8 mouse cellular contexts compared by ENCODE assay signal in genomic region chr8:11788252-11788651, GRCm38 (mm10). TPM values are rescaled to one million over a fixed set of nuclear protein-coding genes. Genes with fewer than 3 reads are reported as not detected.
DNase-seq lines count a peak whose midpoint lies in the region; ATAC-seq and TF ChIP-seq lines count a peak whose summit lies in the region.

No protein-coding gene starts in this region.

- TF ChIP-seq CTCF in ES-Bruce4 (IDR thresholded peaks at IDR 0.05; ENCODE audit: low read depth, low read length) = peak; percentile 47
- TF ChIP-seq CTCF in lung, embryonic 14.5 days (IDR thresholded peaks at IDR 0.05; ENCODE audit: low read depth) = peak; percentile 57

- no peak overlapping the region for H3K27ac ChIP-seq in ES-Bruce4 (ENCODE audit: insufficient read depth, low read length)
- no peak overlapping the region for H3K27ac ChIP-seq in embryonic facial prominence, embryonic 11.5 days (replicated peaks; ENCODE audit: low read depth, low read length)
- H3K27ac ChIP-seq in lung, embryonic 14.5 days (ENCODE audit: low read depth) = no peak overlapping the region

- H3K9me3 ChIP-seq in ES-Bruce4 (replicated peaks; ENCODE audit: control insufficient read depth, insufficient read depth, low read length, poor library complexity, severe bottlenecking) = no peaks in the 10 kb centered on the region
- H3K9me3 ChIP-seq in embryonic facial prominence, embryonic 11.5 days (replicated peaks; ENCODE audit: control insufficient read depth, low read length) = no peaks in the 10 kb centered on the region
- no peaks in the 10 kb centered on the region for H3K9me3 ChIP-seq in lung, embryonic 14.5 days (ENCODE audit: low read depth, low read length)

- intact Hi-C loops in left cerebral cortex, postnatal 4 days (cut with DNase I) = no loop called here

- no peaks in the 10 kb centered on the region for H3K27me3 ChIP-seq in ES-Bruce4 (ENCODE audit: control insufficient read depth, insufficient read depth, low read length, poor library complexity, severe bottlenecking)
- H3K27me3 ChIP-seq in embryonic facial prominence, embryonic 11.5 days (ENCODE audit: control insufficient read depth, insufficient read depth, low read length) = no peaks in the 10 kb centered on the region
- no peaks in the 10 kb centered on the region for H3K27me3 ChIP-seq in lung, embryonic 14.5 days (ENCODE audit: insufficient read depth, low read length)

- H3K9ac ChIP-seq in ES-Bruce4 (ENCODE audit: low read depth, poor library complexity, severe bottlenecking) = no peak overlapping the region
- H3K9ac ChIP-seq in embryonic facial prominence, embryonic 11.5 days (replicated peaks; ENCODE audit: low read length) = no peak overlapping the region
- H3K9ac ChIP-seq in lung, embryonic 14.5 days = no peak overlapping the region

- no peak overlapping the region for H3K4me3 ChIP-seq in ES-Bruce4 (ENCODE audit: low read depth, low read length)
- no peak overlapping the region for H3K4me3 ChIP-seq in embryonic facial prominence, embryonic 11.5 days (ENCODE audit: low read depth, low read length)
- H3K4me3 ChIP-seq in lung, embryonic 14.5 days (ENCODE audit: low read depth, low read length) = no peak overlapping the region

- no peak overlapping the region for H3K4me2 ChIP-seq in embryonic facial prominence, embryonic 11.5 days (ENCODE audit: low read depth, low read length)
- H3K4me2 ChIP-seq in lung, embryonic 14.5 days = no peak overlapping the region

- 65% methylated on average over 8 of the region's 8 CpGs for WGBS in embryonic facial prominence, embryonic 11.5 days
- WGBS in lung, embryonic 14.5 days = 45% methylated on average over 8 of the region's 8 CpGs

- no peaks in the 10 kb centered on the region for H3K4me1 ChIP-seq in ES-Bruce4 (ENCODE audit: control insufficient read depth, insufficient read depth, low read length)
- no peaks in the 10 kb centered on the region for H3K4me1 ChIP-seq in embryonic facial prominence, embryonic 11.5 days (ENCODE audit: control insufficient read depth, insufficient read depth, low read length)
- H3K4me1 ChIP-seq in lung, embryonic 14.5 days (ENCODE audit: insufficient read depth) = no peaks in the 10 kb centered on the region

- H3K36me3 ChIP-seq in ES-Bruce4 (ENCODE audit: control insufficient read depth, insufficient read depth, low read length, poor library complexity, severe bottlenecking) = peaks cover 7% of the 10 kb centered on the region
- no peaks in the 10 kb centered on the region; the same call in 1 of the 2 replicates for H3K36me3 ChIP-seq in embryonic facial prominence, embryonic 11.5 days (replicated peaks; ENCODE audit: control insufficient read depth, insufficient read depth, low read depth, low read length)
- H3K36me3 ChIP-seq in lung, embryonic 14.5 days (ENCODE audit: insufficient read depth) = peaks cover 51% of the 10 kb centered on the region

- no peak for ATAC-seq in embryonic facial prominence, embryonic 11.5 days (replicated peaks; ENCODE audit: insufficient number of reproducible peaks, low FRiP score, low TSS enrichment, low read depth)
- no peak for ATAC-seq in lung, embryonic 14.5 days (ENCODE audit: insufficient read depth)
- no peak for ATAC-seq in activated CD4-positive, CD25-positive, alpha-beta regulatory T cell, adult 4 months

- no peak for TF ChIP-seq POLR2A in ES-Bruce4 (IDR thresholded peaks at IDR 0.05; ENCODE audit: insufficient read depth, low read length)

- no peak for TF ChIP-seq EP300 in ES-Bruce4 (IDR thresholded peaks at IDR 0.05; ENCODE audit: insufficient read depth, low read depth, low read length)

- DNase-seq in left cerebral cortex, postnatal 4 days = peak; percentile 62
- no peak for DNase-seq in left cerebral cortex, adult 18-20 months (ENCODE audit: low spot score in 2 of 2)
- DNase-seq in adrenal gland, adult (ENCODE audit: inconsistent age in 2 of 2, low spot score in 1 of 2) = peak; percentile 53 to 85
- DNase-seq in embryonic facial prominence, embryonic 11.5 days (ENCODE audit: low spot score) = peak; percentile 39
- DNase-seq in lung, embryonic 14.5 days = peak; percentile 61
- no peak for DNase-seq in left cerebral cortex, adult 8-10 months (ENCODE audit: low spot score in 2 of 2)

RNA-seq across cellular contexts. Expression of gene Tex29, which starts 52.0 kb away (rescaled TPM):
- total RNA-seq in left cerebral cortex, postnatal 4 days (2021) = not detected
- total RNA-seq in left cerebral cortex, adult 18-20 months (2021) = not detected
- not detected in 2 replicates for polyA plus RNA-seq in ES-Bruce4 (2011; ENCODE audit: insufficient read depth, insufficient read length, low read depth, missing spikeins)
- not detected in 2 replicates for polyA plus RNA-seq in embryonic facial prominence, embryonic 11.5 days (2014; fragmentation: Nextera tagmentation; extraction: Ambion mirVana)
- polyA plus RNA-seq in lung, embryonic 14.5 days (2014; fragmentation: Nextera tagmentation; extraction: Ambion mirVana) = not detected in 2 replicates
- polyA plus RNA-seq in activated CD4-positive, CD25-positive, alpha-beta regulatory T cell, adult 4 months (2017; shearing (Covaris generic)) = not detected
- not detected for total RNA-seq in left cerebral cortex, adult 8-10 months (2022)

Comparison
In these comparisons a context has a peak if more than half of its experiments do, and no peak if none do; other contexts are left out.
1. DNase-seq: peak in left cerebral cortex, postnatal 4 days (single experiment), adrenal gland, adult (2 of 2), embryonic facial prominence, embryonic 11.5 days (single experiment) and lung, embryonic 14.5 days (single experiment); none in left cerebral cortex, adult 18-20 months (0 of 2) and left cerebral cortex, adult 8-10 months (0 of 2).